Mouse (Mus musculus): ENCODE data around the gene Lyl1. TPM values are rescaled to one million over a fixed set of nuclear protein-coding genes. Genes with fewer than 3 reads are reported as not detected.
"Not testable (repeated sequence)": the region's sequence is repeated elsewhere in the genome, so short reads cannot be mapped to it uniquely, and the experiment has no call there.

The Lyl1 gene
- total RNA-seq, 2 experiments from 2014 or later = 8.4 to 9.1 TPM

GRCm38 (mm10) chr8:84665385-84665893 is 35.8 kb upstream of the Lyl1 start:
- no peak for DNase-seq
- intact Hi-C loops (cut with DNase I) = loop anchor here (1.0 kb wide), 1 partner anchor 22 kb away; the partner anchor contains the start of gene Nacc1

- DNase-seq = no peak
- intact Hi-C loops (cut with DNase I) = no loop called here
Observed at GRCm38 (mm10) chr8:84668081-84668480, 33.2 kb upstream of the Lyl1 start.

GRCm38 (mm10) chr8:84668731-84669485 is 32.3 kb upstream of the Lyl1 start:
- no peak for DNase-seq
- intact Hi-C loops (cut with DNase I) = no loop called here

GRCm38 (mm10) chr8:84670295-84671006 is 30.8 kb upstream of the Lyl1 start:
- intact Hi-C loops (cut with DNase I); DNase-seq: not testable (repeated sequence)

- intact Hi-C loops (cut with DNase I) = no loop called here
- DNase-seq = no peak
Observed at GRCm38 (mm10) chr8:84677305-84677704, 24.0 kb upstream of the Lyl1 start.

GRCm38 (mm10) chr8:84681476-84681875 is 19.8 kb upstream of the Lyl1 start:
- DNase-seq = no peak
- intact Hi-C loops (cut with DNase I) = no loop called here

GRCm38 (mm10) chr8:84682257-84682656 is 19.0 kb upstream of the Lyl1 start:
- intact Hi-C loops (cut with DNase I) = no loop called here
- DNase-seq = no peak

GRCm38 (mm10) chr8:84684537-84684936 is 16.7 kb upstream of the Lyl1 start:
- no peak for DNase-seq
- intact Hi-C loops (cut with DNase I) = no loop called here

GRCm38 (mm10) chr8:84686191-84687002 is 14.9 kb upstream of the Lyl1 start, which contains the start of gene Trmt1:
Gene Trmt1, plus strand, starts transcription at chr8:84686307.
- intact Hi-C loops (cut with DNase I) = loop anchor here (1.0 to 5.0 kb wide), 2 partner anchors 21 to 94 kb away; no protein-coding TSS in a partner anchor
- DNase-seq = peak in 1 of 2 experiments; percentile 23

GRCm38 (mm10) chr8:84687003-84687704 is 14.1 kb upstream of the Lyl1 start:
- peak in 1 of 2 experiments; percentile 13 for DNase-seq
- intact Hi-C loops (cut with DNase I) = loop anchor here (1.0 to 5.0 kb wide), 2 partner anchors 22 to 95 kb away; no protein-coding TSS in a partner anchor

- intact Hi-C loops (cut with DNase I) = loop anchor here (1.0 to 5.0 kb wide), 2 partner anchors 22 to 95 kb away; no protein-coding TSS in a partner anchor
- peak; percentile 92 for DNase-seq
Observed at GRCm38 (mm10) chr8:84687705-84688100, 13.6 kb upstream of the Lyl1 start, which contains the start of gene Nacc1. Gene Nacc1, minus strand, starts transcription at chr8:84687862.

- peak; percentile 95 to 96 for DNase-seq
Observed at GRCm38 (mm10) chr8:84689091-84689915, 12.0 kb upstream of the Lyl1 start.

GRCm38 (mm10) chr8:84693332-84693731 is 7.9 kb upstream of the Lyl1 start:
- intact Hi-C loops (cut with DNase I) = no loop called here

More at GRCm38 (mm10) chr8:84689091-84689915, 12.0 kb upstream of the Lyl1 start:
- intact Hi-C loops (cut with DNase I) = loop anchor here (5.0 kb wide), 1 partner anchor 97 kb away; no protein-coding TSS in a partner anchor

GRCm38 (mm10) chr8:84695140-84695539 is 6.1 kb upstream of the Lyl1 start:
- intact Hi-C loops (cut with DNase I) = no loop called here
- no peak for DNase-seq

More at GRCm38 (mm10) chr8:84693332-84693731, 7.9 kb upstream of the Lyl1 start:
- no peak for DNase-seq

- intact Hi-C loops (cut with DNase I) = loop anchor here (2.0 kb wide), 1 partner anchor 115 kb away; no protein-coding TSS in a partner anchor
- DNase-seq = peak in 1 of 2 experiments; percentile 76
Observed at GRCm38 (mm10) chr8:84697166-84698130, 3.8 kb upstream of the Lyl1 start.

GRCm38 (mm10) chr8:84698288-84698687 is 3.0 kb upstream of the Lyl1 start:
- no peak for DNase-seq
- intact Hi-C loops (cut with DNase I) = loop anchor here (2.0 kb wide), 1 partner anchor 115 kb away; no protein-coding TSS in a partner anchor

- peak; percentile 75 to 77 for DNase-seq
- intact Hi-C loops (cut with DNase I) = loop anchor here (2.0 kb wide), 1 partner anchor 114 kb away; no protein-coding TSS in a partner anchor
Observed at GRCm38 (mm10) chr8:84698929-84699401, 2.3 kb upstream of the Lyl1 start.

All from heart, postnatal 10 days (tissue).